ENCODE assay signal across 11 mouse cellular contexts in the genomic region with DNA sequence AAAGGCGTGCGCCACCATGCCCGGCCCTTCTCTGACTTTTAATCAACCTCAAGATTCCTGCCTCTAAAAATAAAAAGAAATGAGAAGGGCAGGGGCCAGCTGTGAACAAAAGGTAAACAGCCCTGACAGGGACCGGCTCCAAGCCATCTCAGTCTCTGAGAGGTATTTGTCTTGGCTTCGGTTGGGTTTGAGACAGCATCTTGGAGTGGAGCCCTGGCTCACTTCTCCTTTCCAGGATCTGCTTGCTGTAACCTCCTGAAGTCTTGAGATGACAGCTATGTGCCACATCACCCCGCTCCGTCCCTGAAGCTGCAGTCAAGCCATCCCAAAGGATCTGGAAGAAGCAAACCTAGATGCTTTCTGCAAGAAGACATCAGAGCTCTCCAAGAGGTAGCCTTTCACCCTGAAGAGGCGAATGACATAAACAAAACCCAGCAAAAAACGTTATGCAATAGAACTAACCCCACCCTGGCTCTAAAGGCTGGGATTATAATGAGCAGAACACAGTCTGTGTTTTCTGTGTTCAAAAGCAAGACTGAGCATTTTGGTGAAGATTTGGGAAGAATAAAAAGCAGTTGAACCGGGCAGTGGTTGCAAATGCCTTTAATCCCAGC. TPM values are rescaled to one million over a fixed set of nuclear protein-coding genes. Genes with fewer than 3 reads are reported as not detected.
DNase-seq lines count a peak whose midpoint lies in the region; ATAC-seq and TF ChIP-seq lines count a peak whose summit lies in the region.
"Had no signal": no experiment of that assay in that cellular context is flagged by ENCODE, and none has a peak within 500 bp of the region (broad histone marks: within the 10 kb centered on the region; RNA-seq: fewer than 3 reads in every experiment).

No protein-coding gene starts in this region.

- no peak for TF ChIP-seq CTCF in hindbrain, postnatal 0 days (IDR thresholded peaks at IDR 0.05; ENCODE audit: low read depth)

- no peak overlapping the region for H3K27ac ChIP-seq in hindbrain, postnatal 0 days
- H3K27ac ChIP-seq: liver, embryonic 15.5 days; neural tube, embryonic 13.5 days had no signal

- H3K4me3 ChIP-seq in hindbrain, postnatal 0 days (ENCODE audit: low read length), result no peak overlapping the region
- H3K4me3 ChIP-seq: liver, embryonic 15.5 days; neural tube, embryonic 13.5 days had no signal

- intact Hi-C loops in left cerebral cortex, postnatal 36 days (cut with DNase I), result no loop called here

- no peaks in the 10 kb centered on the region for H3K27me3 ChIP-seq in hindbrain, postnatal 0 days (ENCODE audit: insufficient read depth, low read length)
- H3K27me3 ChIP-seq: liver, embryonic 15.5 days; neural tube, embryonic 13.5 days had no signal

- no peaks in the 10 kb centered on the region for H3K9me3 ChIP-seq in hindbrain, postnatal 0 days (ENCODE audit: low read length)
- H3K9me3 ChIP-seq: liver, embryonic 15.5 days; neural tube, embryonic 13.5 days had no signal

- H3K9ac ChIP-seq in hindbrain, postnatal 0 days (replicated peaks; ENCODE audit: low read length), result no peak overlapping the region
- H3K9ac ChIP-seq: liver, embryonic 15.5 days; neural tube, embryonic 13.5 days had no signal

- H3K36me3 ChIP-seq in hindbrain, postnatal 0 days (ENCODE audit: insufficient read depth, low read length), result no peaks in the 10 kb centered on the region
- H3K36me3 ChIP-seq: liver, embryonic 15.5 days; neural tube, embryonic 13.5 days had no signal

- WGBS in hindbrain, postnatal 0 days, result 70% methylated on average over 10 of the region's 10 CpGs

- no peaks in the 10 kb centered on the region for H3K4me1 ChIP-seq in hindbrain, postnatal 0 days (ENCODE audit: insufficient read depth, low read length)
- H3K4me1 ChIP-seq: neural tube, embryonic 13.5 days had no signal

- H3K4me2 ChIP-seq in hindbrain, postnatal 0 days (ENCODE audit: low read depth, low read length), result no peak overlapping the region
- H3K4me2 ChIP-seq: liver, embryonic 15.5 days; neural tube, embryonic 13.5 days had no signal

- no peak for ATAC-seq in hindbrain, postnatal 0 days

- DNase-seq in cerebellum, postnatal 14 days, result peak; percentile 20 to 22
- no peak for DNase-seq in cerebellum, postnatal 4 days (ENCODE audit: low spot score in 2 of 2)
- DNase-seq in fibroblast of lung, adult 2 months (ENCODE audit: low read depth), result peak; percentile 73
- peak; percentile 67 for DNase-seq in heart, postnatal 4 days
- DNase-seq in lung, postnatal 25 days (ENCODE audit: low spot score), result peak; percentile 61
- no peak for DNase-seq in testis, postnatal 14 days (ENCODE audit: low spot score)
- no peak for DNase-seq in hindbrain, postnatal 0 days (ENCODE audit: low spot score)
- DNase-seq in left cerebral cortex, postnatal 36 days (ENCODE audit: low spot score in 2 of 2), result no peak
- DNase-seq: embryo, embryonic 11 days had no signal

RNA-seq across cellular contexts. Expression of gene Smu1, which starts 26.9 kb away (rescaled TPM):
- 10 to 100 TPM; 46.6 to 49.3 TPM for total RNA-seq in heart, postnatal 4 days (2021)
- total RNA-seq in hindbrain, postnatal 0 days (2014; rRNA removed), result 56.2 and 75.1 TPM in 2 replicates
- polyA plus RNA-seq in hindbrain, postnatal 0 days (2015; fragmentation: Nextera tagmentation; extraction: Ambion mirVana), result 104 and 111 TPM in 2 replicates
- 10 to 100 TPM; 48.2 TPM for total RNA-seq in left cerebral cortex, postnatal 36 days (2021)

Comparison
In these comparisons a context has a peak if more than half of its experiments do, and no peak if none do; other contexts are left out.
1. DNase-seq: peak in cerebellum, postnatal 14 days (2 of 2), fibroblast of lung, adult 2 months (single experiment), heart, postnatal 4 days (single experiment) and lung, postnatal 25 days (single experiment); none in cerebellum, postnatal 4 days (0 of 2), testis, postnatal 14 days (single experiment), hindbrain, postnatal 0 days (single experiment) and left cerebral cortex, postnatal 36 days (0 of 2).